Mouse (Mus musculus): Measurements from ENCODE around the gene S100a5. TPM values are rescaled to one million over a fixed set of nuclear protein-coding genes. Genes with fewer than 3 reads are reported as not detected.

Gene S100a5
- polyA plus RNA-seq, 2 experiments = not detected

DNA sequence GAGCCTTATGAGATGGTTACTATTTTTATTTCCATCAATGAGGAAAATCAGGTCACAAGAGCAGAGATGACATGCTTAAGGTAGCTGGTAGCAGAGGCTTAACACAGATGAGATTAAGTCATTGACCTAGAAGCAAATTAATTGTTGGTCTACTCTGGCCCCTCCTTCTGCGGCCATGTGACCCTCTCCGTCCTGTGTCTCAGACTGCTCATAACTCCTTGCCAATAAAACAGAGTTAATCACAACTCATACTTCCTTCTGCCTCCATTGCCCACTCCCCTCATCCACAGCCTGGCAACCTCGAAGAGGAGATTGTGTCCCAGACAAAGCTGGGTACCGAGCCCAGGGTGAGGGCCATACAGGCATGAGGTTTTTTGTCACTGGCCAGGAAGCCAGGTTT is 10.1 kb upstream of the S100a5 start:
- Histone ChIP-seq H3K27ac (no peak overlapping the region), H3K4me3 (ENCODE audit: insufficient read depth in 1 of 2, low read depth in 2 of 2, low read length in 2 of 2) (no peak overlapping the region), H3K36me3 (replicated peaks; ENCODE audit: control insufficient read depth, insufficient read depth, low read depth) (no peaks in the 10 kb centered on the region), H3K9me3 (ENCODE audit: control insufficient read depth, low read length) (no peaks in the 10 kb centered on the region), H3K9ac (replicated peaks) (no peak overlapping the region), H3K4me1 (replicated peaks; ENCODE audit: control insufficient read depth in 2 of 2, insufficient read depth in 2 of 2, low read length in 1 of 2) (no peaks in the 10 kb centered on the region), H3K4me2 (ENCODE audit: low read depth) (no peak overlapping the region), H3K27me3 (ENCODE audit: control insufficient read depth, insufficient read depth, low read length) (no peaks in the 10 kb centered on the region)
- DNase-seq (ENCODE audit: low read depth in 3 of 3, low spot score in 3 of 3) (no peak), ATAC-seq (ENCODE audit: insufficient read depth) (no peak)
- no peak for TF ChIP-seq EP300 (IDR thresholded peaks at IDR 0.05; ENCODE audit: low read depth)
- WGBS (ENCODE audit: insufficient replicate concordance) = 49% methylated on average over 4 of the region's 4 CpGs

DNA sequence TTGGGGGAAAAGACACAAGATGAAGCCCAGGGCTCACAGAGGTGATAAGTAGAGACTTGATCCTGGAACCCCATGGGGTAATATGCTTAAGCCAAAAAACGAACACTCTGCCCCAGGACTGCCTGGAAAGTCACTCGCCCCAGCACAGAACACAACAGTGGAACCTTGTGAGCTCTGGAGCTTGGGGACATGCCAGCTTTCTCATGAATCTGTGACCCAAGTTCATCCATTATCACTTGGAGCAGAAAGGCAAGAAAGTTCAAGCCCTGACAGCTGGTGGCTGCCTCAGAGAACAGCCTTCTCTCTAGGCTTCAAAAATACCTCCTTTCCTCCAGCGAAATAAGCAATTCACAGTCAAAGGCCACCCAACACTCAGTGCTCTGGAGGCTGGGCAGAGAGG is 8.9 kb upstream of the S100a5 start:
- H3K27me3 ChIP-seq (ENCODE audit: control insufficient read depth, insufficient read depth, low read length) = no peaks in the 10 kb centered on the region
- DNase-seq (ENCODE audit: low read depth in 3 of 3, low spot score in 3 of 3) (no peak), ATAC-seq (ENCODE audit: insufficient read depth) (no peak)
- H3K36me3 ChIP-seq (replicated peaks; ENCODE audit: control insufficient read depth, insufficient read depth, low read depth) = no peaks in the 10 kb centered on the region
- H3K9ac ChIP-seq (replicated peaks) = no peak overlapping the region
- no peaks in the 10 kb centered on the region for H3K4me1 ChIP-seq (replicated peaks; ENCODE audit: control insufficient read depth in 2 of 2, insufficient read depth in 2 of 2, low read length in 1 of 2)
- no peak overlapping the region for H3K27ac ChIP-seq
- no peak overlapping the region for H3K4me2 ChIP-seq (ENCODE audit: low read depth)
- no peaks in the 10 kb centered on the region for H3K9me3 ChIP-seq (ENCODE audit: control insufficient read depth, low read length)
- TF ChIP-seq EP300 (IDR thresholded peaks at IDR 0.05; ENCODE audit: low read depth) = no peak
- no peak for TF ChIP-seq CTCF (IDR thresholded peaks at IDR 0.05; ENCODE audit: low read depth)
- 50% methylated on average over 3 of the region's 3 CpGs for WGBS (ENCODE audit: insufficient replicate concordance)
- H3K4me3 ChIP-seq (ENCODE audit: insufficient read depth in 1 of 2, low read depth in 2 of 2, low read length in 2 of 2) = no peak overlapping the region

DNA sequence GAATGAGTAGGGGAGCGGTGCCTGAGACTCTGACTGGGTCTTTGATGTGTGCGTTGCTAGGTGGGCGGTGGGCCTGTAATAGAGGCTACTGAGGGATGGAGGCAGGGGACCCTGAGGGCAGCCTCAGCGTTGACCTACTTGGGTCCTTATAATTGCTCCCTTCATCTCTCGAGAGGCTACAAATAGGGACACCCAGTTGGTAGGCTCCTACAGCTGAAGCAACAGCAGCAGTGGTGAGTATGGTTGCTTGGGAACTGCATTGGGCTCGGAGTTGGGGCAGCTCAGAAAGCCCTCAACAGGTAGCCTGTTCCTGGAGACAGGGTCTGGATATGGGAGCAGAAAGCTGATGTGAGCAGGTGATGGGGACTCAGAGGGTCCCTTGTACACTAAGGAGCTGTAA is 8.3 kb upstream of the S100a5 start:
- H3K9ac ChIP-seq (replicated peaks) = no peak overlapping the region
- DNase-seq (ENCODE audit: low read depth in 3 of 3, low spot score in 3 of 3) (no peak), ATAC-seq (ENCODE audit: insufficient read depth) (no peak)
- H3K9me3 ChIP-seq (ENCODE audit: control insufficient read depth, low read length) = no peaks in the 10 kb centered on the region
- WGBS (ENCODE audit: insufficient replicate concordance) = 68% methylated on average over 6 of the region's 6 CpGs
- no peaks in the 10 kb centered on the region for H3K36me3 ChIP-seq (replicated peaks; ENCODE audit: control insufficient read depth, insufficient read depth, low read depth)
- peaks cover 0 to 3% of the 10 kb centered on the region in 2 experiments; a peak in 1 of 4 replicates for H3K4me1 ChIP-seq (replicated peaks; ENCODE audit: control insufficient read depth in 2 of 2, insufficient read depth in 2 of 2, low read length in 1 of 2)
- H3K27ac ChIP-seq = no peak overlapping the region
- TF ChIP-seq EP300 (IDR thresholded peaks at IDR 0.05; ENCODE audit: low read depth) (no peak), CTCF (IDR thresholded peaks at IDR 0.05; ENCODE audit: low read depth) (no peak)
- H3K4me3 ChIP-seq (ENCODE audit: insufficient read depth in 1 of 2, low read depth in 2 of 2, low read length in 2 of 2) = no peak overlapping the region
- H3K4me2 ChIP-seq (ENCODE audit: low read depth) = no peak overlapping the region
- H3K27me3 ChIP-seq (ENCODE audit: control insufficient read depth, insufficient read depth, low read length) = no peaks in the 10 kb centered on the region

DNA sequence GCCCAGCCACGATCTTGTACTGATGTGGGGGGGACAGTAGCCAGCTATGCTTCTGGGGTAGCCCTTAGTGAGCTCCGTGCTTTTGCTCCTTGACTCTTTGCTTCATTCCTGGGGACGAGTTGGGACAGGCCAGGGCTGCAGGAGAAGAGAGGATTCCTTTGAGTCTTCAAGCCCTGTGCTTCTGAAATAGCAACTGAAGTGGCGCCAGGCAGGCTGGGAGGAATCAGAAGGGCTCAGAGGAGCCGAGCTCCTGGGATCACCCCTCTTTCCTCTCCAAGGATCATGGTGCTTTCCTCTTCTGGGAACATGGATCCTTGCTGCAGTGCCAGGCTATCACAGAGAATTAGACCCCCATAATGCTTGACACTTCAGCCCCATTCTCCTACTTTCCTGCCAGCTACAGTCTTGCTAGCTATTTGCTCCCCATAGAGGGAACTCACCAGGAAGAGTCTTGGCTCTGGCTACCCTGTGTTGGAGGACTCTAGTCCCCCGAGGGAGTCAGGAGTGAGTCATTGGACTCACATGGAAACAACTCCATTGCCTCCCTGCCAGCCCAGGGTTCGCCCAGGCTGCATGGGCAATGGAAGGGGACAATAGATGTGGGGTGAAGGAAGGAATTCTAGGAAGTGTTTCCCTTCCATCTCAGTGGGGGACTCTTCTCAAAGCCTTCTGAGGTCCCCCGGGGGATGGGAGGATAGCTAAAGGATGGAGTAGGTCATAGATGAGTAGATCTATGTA is 7.7 kb upstream of the S100a5 start:
- Histone ChIP-seq H3K4me1 (replicated peaks; ENCODE audit: control insufficient read depth in 2 of 2, insufficient read depth in 2 of 2, low read length in 1 of 2) (peaks cover 0 to 3% of the 10 kb centered on the region in 2 experiments; a peak in 1 of 4 replicates), H3K27me3 (ENCODE audit: control insufficient read depth, insufficient read depth, low read length) (no peaks in the 10 kb centered on the region), H3K9ac (replicated peaks) (no peak overlapping the region), H3K36me3 (replicated peaks; ENCODE audit: control insufficient read depth, insufficient read depth, low read depth) (no peaks in the 10 kb centered on the region), H3K4me2 (ENCODE audit: low read depth) (no peak overlapping the region), H3K9me3 (ENCODE audit: control insufficient read depth, low read length) (no peaks in the 10 kb centered on the region), H3K27ac (no peak overlapping the region), H3K4me3 (ENCODE audit: insufficient read depth in 1 of 2, low read depth in 2 of 2, low read length in 2 of 2) (no peak overlapping the region)
- ATAC-seq (ENCODE audit: insufficient read depth) = no peak
- no peak for TF ChIP-seq EP300 (IDR thresholded peaks at IDR 0.05; ENCODE audit: low read depth)
- no peak for TF ChIP-seq CTCF (IDR thresholded peaks at IDR 0.05; ENCODE audit: low read depth)
- no peak for DNase-seq (ENCODE audit: low read depth in 3 of 3, low spot score in 3 of 3)
- WGBS (ENCODE audit: insufficient replicate concordance) = 48% methylated on average over 8 of the region's 8 CpGs

DNA sequence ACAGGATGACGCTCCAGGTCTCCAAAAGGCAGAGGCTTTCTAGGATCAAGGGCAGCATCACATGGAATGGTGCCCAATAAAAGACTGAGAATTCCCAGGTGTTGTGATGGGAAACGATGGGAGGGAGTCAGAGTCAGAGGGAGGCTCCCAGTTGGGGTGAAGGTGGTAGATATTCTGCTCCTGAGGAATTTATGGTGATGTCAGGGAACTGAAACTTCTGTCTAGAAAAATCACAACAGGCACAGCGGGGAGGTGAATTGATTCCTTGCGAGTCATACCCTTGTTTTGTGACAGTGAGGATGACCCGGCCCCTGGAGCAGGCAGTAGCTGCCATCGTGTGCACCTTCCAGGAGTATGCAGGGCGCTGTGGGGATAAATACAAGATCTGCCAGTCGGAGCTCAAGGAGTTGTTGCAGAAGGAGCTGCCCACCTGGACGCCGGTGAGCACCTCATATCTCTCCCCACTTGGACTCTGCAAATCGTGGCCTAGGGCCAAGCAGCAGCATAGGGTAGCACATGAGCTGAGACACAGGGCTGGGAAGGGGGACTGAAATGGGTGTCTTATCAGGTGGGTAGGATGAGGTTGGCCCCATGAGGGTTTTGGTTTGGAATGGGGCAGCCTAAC is 6.7 kb upstream of the S100a5 start, which contains the start of gene Gm42674:
Gene Gm42674, plus strand, starts transcription at position 419 of the 625 bp plus-strand sequence.
- H3K9me3 ChIP-seq (ENCODE audit: control insufficient read depth, low read length) = no peaks in the 10 kb centered on the region
- H3K27ac ChIP-seq = no peak within 1 kb of the TSS
- TF ChIP-seq EP300 (IDR thresholded peaks at IDR 0.05; ENCODE audit: low read depth) (no peak), CTCF (IDR thresholded peaks at IDR 0.05; ENCODE audit: low read depth) (no peak)
- H3K27me3 ChIP-seq (ENCODE audit: control insufficient read depth, insufficient read depth, low read length) = no peaks in the 10 kb centered on the region
- no peak for ATAC-seq (ENCODE audit: insufficient read depth)
- no peak within 1 kb of the TSS for H3K4me3 ChIP-seq (ENCODE audit: insufficient read depth in 1 of 2, low read depth in 2 of 2, low read length in 2 of 2)
- no peak within 1 kb of the TSS for H3K4me2 ChIP-seq (ENCODE audit: low read depth)
- DNase-seq (ENCODE audit: low read depth in 3 of 3, low spot score in 3 of 3) = no peak
- H3K9ac ChIP-seq (replicated peaks) = no peak within 1 kb of the TSS
- WGBS (ENCODE audit: insufficient replicate concordance) = 68% methylated on average over 11 of the region's 11 CpGs
- H3K4me1 ChIP-seq (replicated peaks; ENCODE audit: control insufficient read depth in 2 of 2, insufficient read depth in 2 of 2, low read length in 1 of 2) = peaks cover 0 to 3% of the 10 kb centered on the region in 2 experiments; a peak in 1 of 4 replicates
- H3K36me3 ChIP-seq (replicated peaks; ENCODE audit: control insufficient read depth, insufficient read depth, low read depth) = no peaks in the 10 kb centered on the region

Data from liver, embryonic 14.5 days (tissue).